Mouse (Mus musculus): ENCODE measurements around the gene Gp1bb. TPM values are rescaled to one million over a fixed set of nuclear protein-coding genes. Genes with fewer than 3 reads are reported as not detected.

The Gp1bb gene
- polyA plus RNA-seq, 1 experiment = 2.1 TPM

DNA sequence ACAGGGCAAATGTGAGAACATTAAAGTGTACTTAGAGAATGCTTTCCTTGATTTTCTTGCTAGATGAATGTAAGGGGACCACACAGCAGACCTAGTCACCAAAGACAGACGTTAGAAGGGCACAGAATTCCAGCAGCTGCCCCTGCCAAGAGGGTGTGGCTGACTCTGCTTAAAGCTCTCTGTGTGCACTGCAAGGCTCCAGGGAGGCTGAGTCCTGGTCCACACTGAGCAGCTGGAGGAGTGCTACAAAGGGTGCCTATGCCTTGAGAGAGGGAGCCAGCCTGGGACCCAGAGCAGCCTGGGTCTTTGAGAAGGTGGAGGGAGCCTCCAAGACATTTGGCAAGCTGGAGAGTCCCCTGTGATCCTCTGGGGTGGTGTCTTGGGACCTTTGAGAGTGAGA is 11.1 kb upstream of the Gp1bb start:
- 32% methylated on average over 1 of the region's 1 CpGs for WGBS
- Histone ChIP-seq H3K27ac (ENCODE audit: insufficient read depth, low read length) (no peak overlapping the region), H3K27me3 (ENCODE audit: control insufficient read depth, insufficient read depth, low read length) (no peaks in the 10 kb centered on the region), H3K4me3 (replicated peaks; ENCODE audit: insufficient read depth, low read depth, low read length) (no peak overlapping the region), H3K4me1 (ENCODE audit: control insufficient read depth, insufficient read depth, low read length) (peaks cover 8% of the 10 kb centered on the region)
- TF ChIP-seq CTCF (IDR thresholded peaks at IDR 0.05; ENCODE audit: borderline replicate concordance, insufficient read depth, low read depth, low read length) = no peak
- TF ChIP-seq POLR2A (IDR thresholded peaks at IDR 0.05; ENCODE audit: borderline replicate concordance, insufficient read depth, low read length) = no peak
- no peak for DNase-seq

DNA sequence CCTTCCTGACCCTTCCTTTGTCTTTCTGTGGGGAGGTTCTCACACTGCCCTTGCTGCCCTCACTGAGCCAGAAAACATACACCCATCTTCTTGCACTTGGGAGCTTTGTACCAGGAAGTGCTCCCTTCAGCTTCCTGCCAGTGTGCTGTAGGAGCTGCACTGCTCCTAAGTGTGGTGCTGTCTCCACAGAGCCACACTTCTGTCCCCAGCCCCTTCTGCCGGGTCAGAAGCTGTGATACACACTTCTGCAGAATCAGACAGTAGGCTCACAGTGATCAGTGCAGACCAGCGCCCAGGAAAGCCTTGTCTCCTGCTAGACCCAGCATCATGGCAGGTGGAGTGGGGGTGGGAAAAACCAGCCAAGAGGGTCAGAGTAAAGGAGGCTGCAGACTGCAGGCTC is 10.6 kb upstream of the Gp1bb start:
- TF ChIP-seq POLR2A (IDR thresholded peaks at IDR 0.05; ENCODE audit: borderline replicate concordance, insufficient read depth, low read length) (no peak), CTCF (IDR thresholded peaks at IDR 0.05; ENCODE audit: borderline replicate concordance, insufficient read depth, low read depth, low read length) (no peak)
- no peak for DNase-seq
- Histone ChIP-seq H3K27ac (ENCODE audit: insufficient read depth, low read length) (no peak overlapping the region), H3K4me1 (ENCODE audit: control insufficient read depth, insufficient read depth, low read length) (peaks cover 11% of the 10 kb centered on the region), H3K4me3 (replicated peaks; ENCODE audit: insufficient read depth, low read depth, low read length) (no peak overlapping the region), H3K27me3 (ENCODE audit: control insufficient read depth, insufficient read depth, low read length) (no peaks in the 10 kb centered on the region)
- 63% methylated on average over 2 of the region's 2 CpGs for WGBS

- no peak for DNase-seq
- peak; percentile 26; the same call in 1 of the 2 replicates for TF ChIP-seq CTCF (IDR thresholded peaks at IDR 0.05; ENCODE audit: borderline replicate concordance, insufficient read depth, low read depth, low read length)
- no peak for TF ChIP-seq POLR2A (IDR thresholded peaks at IDR 0.05; ENCODE audit: borderline replicate concordance, insufficient read depth, low read length)
- Histone ChIP-seq H3K27ac (ENCODE audit: insufficient read depth, low read length) (no peak overlapping the region), H3K27me3 (ENCODE audit: control insufficient read depth, insufficient read depth, low read length) (no peaks in the 10 kb centered on the region), H3K4me3 (replicated peaks; ENCODE audit: insufficient read depth, low read depth, low read length) (no peak overlapping the region), H3K4me1 (ENCODE audit: control insufficient read depth, insufficient read depth, low read length) (peaks cover 16% of the 10 kb centered on the region)
- WGBS = 41% methylated on average over 3 of the region's 3 CpGs
Measured at GRCm38 (mm10) chr16:18632059-18632458, 9.9 kb upstream of the Gp1bb start.

DNA sequence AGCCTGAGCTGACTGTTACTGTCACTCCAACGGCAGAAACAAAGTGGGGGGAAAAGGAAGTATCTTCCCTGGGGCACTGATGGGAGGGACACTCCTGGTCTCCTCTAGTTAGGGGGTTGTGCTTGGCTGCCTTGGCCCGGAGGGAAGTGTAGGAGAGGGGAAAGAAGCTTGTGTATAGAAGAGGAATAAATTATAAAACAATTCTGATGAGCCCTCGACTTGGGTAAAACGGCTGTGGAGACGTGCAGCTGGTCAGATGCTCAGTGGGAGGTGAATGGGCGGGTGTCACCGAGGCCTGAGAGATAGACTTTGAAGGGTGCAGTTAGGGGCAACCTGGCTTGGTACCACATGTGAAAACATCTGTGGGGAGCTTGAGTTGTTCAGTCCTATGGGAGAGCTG is 8.9 kb upstream of the Gp1bb start:
- peaks cover 19% of the 10 kb centered on the region for H3K4me1 ChIP-seq (ENCODE audit: control insufficient read depth, insufficient read depth, low read length)
- no peak overlapping the region for H3K27ac ChIP-seq (ENCODE audit: insufficient read depth, low read length)
- H3K27me3 ChIP-seq (ENCODE audit: control insufficient read depth, insufficient read depth, low read length) = no peaks in the 10 kb centered on the region
- no peak overlapping the region for H3K4me3 ChIP-seq (replicated peaks; ENCODE audit: insufficient read depth, low read depth, low read length)
- WGBS = 60% methylated on average over 7 of the region's 7 CpGs
- no peak for DNase-seq
- TF ChIP-seq CTCF (IDR thresholded peaks at IDR 0.05; ENCODE audit: borderline replicate concordance, insufficient read depth, low read depth, low read length) = no peak
- TF ChIP-seq POLR2A (IDR thresholded peaks at IDR 0.05; ENCODE audit: borderline replicate concordance, insufficient read depth, low read length) = no peak

GRCm38 (mm10) chr16:18630291-18630690 is 8.1 kb upstream of the Gp1bb start:
- TF ChIP-seq POLR2A (IDR thresholded peaks at IDR 0.05; ENCODE audit: borderline replicate concordance, insufficient read depth, low read length) = no peak
- TF ChIP-seq CTCF (IDR thresholded peaks at IDR 0.05; ENCODE audit: borderline replicate concordance, insufficient read depth, low read depth, low read length) = no peak
- peaks cover 24% of the 10 kb centered on the region for H3K4me1 ChIP-seq (ENCODE audit: control insufficient read depth, insufficient read depth, low read length)
- DNase-seq = no peak
- 43% methylated on average over 5 of the region's 5 CpGs for WGBS
- no peaks in the 10 kb centered on the region for H3K27me3 ChIP-seq (ENCODE audit: control insufficient read depth, insufficient read depth, low read length)
- H3K27ac ChIP-seq (ENCODE audit: insufficient read depth, low read length) = peak overlapping the region; percentile 89
- H3K4me3 ChIP-seq (replicated peaks; ENCODE audit: insufficient read depth, low read depth, low read length) = peak overlapping the region; percentile 81

DNA sequence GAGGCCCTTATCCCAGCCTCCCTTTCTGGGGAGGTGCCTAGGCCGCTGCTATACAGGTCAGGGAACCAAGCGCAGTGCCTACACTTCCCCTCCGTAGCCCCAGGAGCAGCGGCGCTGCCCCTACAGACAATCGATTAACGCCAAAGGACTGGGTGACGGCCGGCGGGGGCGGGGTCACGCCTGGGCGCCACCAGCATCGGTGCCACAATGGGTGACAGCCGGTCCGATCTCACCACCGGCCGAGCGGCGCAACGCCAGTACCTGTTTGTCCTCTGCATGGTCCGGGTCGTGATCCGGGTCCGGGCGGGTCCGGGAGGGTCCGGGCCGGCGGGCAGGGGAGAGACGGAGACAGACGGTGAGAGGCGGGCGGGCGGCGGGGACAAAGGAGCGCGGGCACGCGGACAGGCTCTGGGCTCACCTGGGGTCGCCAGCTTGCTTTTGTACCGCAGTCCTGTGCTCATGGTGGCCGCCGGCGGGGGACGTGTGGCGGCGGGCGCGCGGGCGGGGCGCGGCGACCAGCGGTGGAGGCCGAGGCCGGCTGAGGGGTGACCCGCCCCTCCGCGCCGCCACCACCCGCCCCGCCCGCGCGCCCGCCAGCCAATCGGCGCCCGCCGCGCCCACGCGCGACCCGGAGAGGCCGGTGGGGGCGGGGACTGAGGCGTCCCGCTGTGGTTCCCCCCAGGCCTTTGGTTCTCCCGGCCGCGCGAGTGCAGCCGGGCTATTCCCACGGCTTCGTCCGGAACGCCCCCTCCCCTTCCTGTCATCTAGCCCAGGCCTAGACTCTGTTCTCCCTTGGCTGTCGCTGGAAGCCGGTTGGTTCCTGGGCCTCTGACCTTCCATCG is 7.4 kb upstream of the Gp1bb start, which contains the start of gene Sept5:
Gene Sept5 (minus strand): TSS at position 565 of the 842 bp plus-strand sequence.
- TF ChIP-seq POLR2A (IDR thresholded peaks at IDR 0.05; ENCODE audit: borderline replicate concordance, insufficient read depth, low read length) = peak; percentile 50; the same call in 1 of the 2 replicates
- TF ChIP-seq CTCF (IDR thresholded peaks at IDR 0.05; ENCODE audit: borderline replicate concordance, insufficient read depth, low read depth, low read length) = no peak

DNA sequence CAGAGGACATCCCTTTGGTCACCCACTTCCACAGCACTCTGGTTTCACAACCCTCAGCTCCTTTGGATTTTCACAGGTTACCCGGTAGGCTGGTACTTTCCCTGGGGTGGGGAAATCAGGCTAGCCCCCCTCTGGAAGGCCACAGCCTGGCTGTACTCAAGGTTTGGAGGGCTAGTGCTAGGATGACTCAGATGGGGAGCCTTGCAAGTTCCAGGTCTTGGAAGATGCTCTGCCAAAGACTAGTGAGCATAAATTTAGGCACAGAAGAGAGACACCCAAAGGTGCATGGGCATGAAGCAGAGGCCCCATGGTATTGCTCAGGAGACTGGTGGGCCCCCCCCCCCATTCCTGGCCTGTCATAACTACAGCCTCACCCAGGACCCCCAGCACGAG is 6.7 kb upstream of the Gp1bb start:
- DNase-seq = peak in 1 of 2 experiments; percentile 40

More for the DNA sequence above, 7.4 kb upstream of the Gp1bb start, which contains the start of gene Sept5:
- Histone ChIP-seq H3K27me3 (ENCODE audit: control insufficient read depth, insufficient read depth, low read length) (no peaks in the 10 kb centered on the region), H3K27ac (ENCODE audit: insufficient read depth, low read length) (peak within 1 kb of the TSS; percentile 89), H3K4me1 (ENCODE audit: control insufficient read depth, insufficient read depth, low read length) (peaks cover 27% of the 10 kb centered on the region), H3K4me3 (replicated peaks; ENCODE audit: insufficient read depth, low read depth, low read length) (peak within 1 kb of the TSS; percentile 81)
- peak; percentile 88 to 89 for DNase-seq
- 1% methylated on average over 84 of the region's 93 CpGs for WGBS

More for the DNA sequence above, 6.7 kb upstream of the Gp1bb start:
- Histone ChIP-seq H3K27ac (ENCODE audit: insufficient read depth, low read length) (peak overlapping the region; percentile 4; the same call in 1 of the 2 replicates), H3K27me3 (ENCODE audit: control insufficient read depth, insufficient read depth, low read length) (no peaks in the 10 kb centered on the region), H3K4me3 (replicated peaks; ENCODE audit: insufficient read depth, low read depth, low read length) (peak overlapping the region; percentile 70), H3K4me1 (ENCODE audit: control insufficient read depth, insufficient read depth, low read length) (peaks cover 33% of the 10 kb centered on the region)
- no peak for TF ChIP-seq CTCF (IDR thresholded peaks at IDR 0.05; ENCODE audit: borderline replicate concordance, insufficient read depth, low read depth, low read length)
- no peak for TF ChIP-seq POLR2A (IDR thresholded peaks at IDR 0.05; ENCODE audit: borderline replicate concordance, insufficient read depth, low read length)
- WGBS = 20% methylated on average over 2 of the region's 2 CpGs
